Mouse (Mus musculus) inflammation-experienced regulatory T-cells (primary cell): ENCODE measurements around the gene Pdhb. TPM values are rescaled to one million over a fixed set of nuclear protein-coding genes. Genes with fewer than 3 reads are reported as not detected.

Experiments
- polyA plus RNA-seq, 2 experiments: library from polyadenylated mRNA; unstranded; fragments of 100-300 nt; shearing (Covaris generic); gene quantifications; one replicate each; pipeline ENCODE4 v1.2.1; 2017

Gene Pdhb
- polyA plus RNA-seq = 100 to 1,000 TPM; 148 to 195 TPM

GRCm38 (mm10) chr14:8172507-8173410 lies at the start of gene Pdhb:
Gene Pdhb, minus strand, starts transcription at chr14:8173025.

GRCm38 (mm10) chr14:8213803-8214224 lies 41.0 kb upstream of the Pdhb start, which contains the start of gene Kctd6:
Gene Kctd6, plus strand, starts transcription at chr14:8214140.

Other genes starting within 250 kb of the Pdhb start
- gene Gm45521, start 215.7 kb downstream of the Pdhb start, polyA plus RNA-seq = not detected
- gene Dnase1l3, start 178.5 kb downstream of the Pdhb start, polyA plus RNA-seq = 1 to 10 TPM in 1 of 2 experiments, under 1 TPM in 1; 0.59 to 1.1 TPM
- gene Abhd6, start 170.1 kb downstream of the Pdhb start, polyA plus RNA-seq = 10 to 100 TPM; 26.4 to 37.5 TPM
- gene Rpp14, start 92.7 kb downstream of the Pdhb start, polyA plus RNA-seq = 10 to 100 TPM; 34.2 to 43.0 TPM
- gene Pxk, start 74.8 kb downstream of the Pdhb start, polyA plus RNA-seq = 10 to 100 TPM; 57.4 to 73.8 TPM
- gene Kctd6, start 41.1 kb upstream of the Pdhb start, polyA plus RNA-seq = 10 to 100 TPM; 11.9 to 13.3 TPM
- gene Acox2, start 86.3 kb upstream of the Pdhb start, polyA plus RNA-seq = 1 to 10 TPM in 1 of 2 experiments, under 1 TPM in 1; 0.07 to 2.0 TPM
- under 1 TPM; 0.24 to 0.50 TPM for gene Fam107a, start 145.0 kb upstream of the Pdhb start, polyA plus RNA-seq
- 1 to 10 TPM; 1.7 to 3.4 TPM for gene Oit1, start 205.7 kb upstream of the Pdhb start, polyA plus RNA-seq